Mouse (Mus musculus) neural tube, embryonic 11.5 days (tissue): ENCODE measurements around the gene Atp2c1. TPM values are rescaled to one million over a fixed set of nuclear protein-coding genes. Genes with fewer than 3 reads are reported as not detected.
A peak's percentile ranks its signal among the peaks of the same experiment; 100 is the strongest.

Source experiments
- ATAC-seq: fragments of 200-750 bp; cut with Nextera tagmentation; 2 replicates; pipeline ENCODE4 v1.8.0; 2017; ENCODE audit warnings: moderate number of reproducible peaks, mild to moderate bottlenecking, moderate TSS enrichment, moderate library complexity; ENCODE audit not compliant: insufficient read depth, low FRiP score, low TSS enrichment
- DNase-seq: peaks from one replicate; pipeline ENCODE4 v3.0.0-alpha.2; 2015; ENCODE audit warnings: low spot score
- H3K27ac ChIP-seq: fragments of 300-500 bp; sonication (generic); 2 replicates; pipeline ENCODE4 v1.5.1; 2014; ENCODE audit warnings: low read depth, mild to moderate bottlenecking, low read length
- H3K27me3 ChIP-seq: fragments of 300-500 bp; sonication (generic); 2 replicates; pipeline ENCODE4 v1.6.1; 2014; ENCODE audit warnings: mild to moderate bottlenecking, low read length, mixed read lengths; ENCODE audit not compliant: control insufficient read depth, insufficient read depth
- H3K36me3 ChIP-seq: fragments of 300-500 bp; sonication (generic); 2 replicates; pipeline ENCODE4 v1.6.1; 2014; ENCODE audit warnings: mild to moderate bottlenecking, low read length, moderate library complexity, mixed read lengths; ENCODE audit not compliant: control insufficient read depth, insufficient read depth
- H3K4me1 ChIP-seq: fragments of 300-500 bp; sonication (generic); 2 replicates; pipeline ENCODE4 v1.6.1; 2014; ENCODE audit warnings: low read length, mixed read lengths; ENCODE audit not compliant: control insufficient read depth, insufficient read depth
- H3K4me2 ChIP-seq: fragments of 300-500 bp; sonication (generic); 2 replicates; pipeline ENCODE4 v1.6.1; 2014; ENCODE audit warnings: low read depth, mild to moderate bottlenecking, moderate library complexity
- H3K4me3 ChIP-seq: fragments of 300-500 bp; sonication (generic); 2 replicates; pipeline ENCODE4 v1.5.1; 2014; ENCODE audit warnings: low read depth, low read length
- H3K9ac ChIP-seq: fragments of 300-500 bp; sonication (generic); 2 replicates; pipeline ENCODE4 v1.6.1; 2014; ENCODE audit warnings: mild to moderate bottlenecking, low read length
- H3K9me3 ChIP-seq: fragments of 300-500 bp; sonication (generic); 2 replicates; pipeline ENCODE4 v1.6.1; 2016; ENCODE audit warnings: low read length; ENCODE audit not compliant: control insufficient read depth
- WGBS: fragments of 180-500 bp; shearing (Covaris S2); extraction: QIAGEN DNeasy Blood & Tissue Kit; methylation state at CpG from one replicate; pipeline ENCODE4 v1.1.7; 2014; 5-methylcytosine and 5-hydroxymethylcytosine counted together
- polyA plus RNA-seq: library from polyadenylated mRNA; unstranded; fragments of >200 nt; fragmentation: Nextera tagmentation; extraction: Ambion mirVana; gene quantifications from 2 replicates; pipeline ENCODE4 v1.2.1, GENCODE M21; 2014

Atp2c1 gene
- polyA plus RNA-seq, 1 experiment from 2014 or later, result 91.5 TPM

- Histone ChIP-seq H3K27me3 (no peaks in the 10 kb centered on the region), H3K4me3 (no peak overlapping the region), H3K4me2 (no peak overlapping the region), H3K36me3 (no peaks in the 10 kb centered on the region), H3K4me1 (no peaks in the 10 kb centered on the region), H3K9ac (no peak overlapping the region), H3K9me3 (no peaks in the 10 kb centered on the region), H3K27ac (no peak overlapping the region)
- ATAC-seq (no peak), DNase-seq (no peak)
- 93% methylated on average over 3 of the region's 3 CpGs for WGBS
Observed at GRCm38 (mm10) chr9:105476134-105476533, 51.0 kb downstream of the Atp2c1 start.

GRCm38 (mm10) chr9:105474910-105475309 is 52.2 kb downstream of the Atp2c1 start:
- H3K27ac ChIP-seq, result no peak overlapping the region
- ATAC-seq (no peak), DNase-seq (no peak)
- no peaks in the 10 kb centered on the region for H3K36me3 ChIP-seq
- H3K9ac ChIP-seq, result no peak overlapping the region
- WGBS, result 87% methylated on average over 3 of the region's 3 CpGs
- no peak overlapping the region for H3K4me3 ChIP-seq
- H3K4me1 ChIP-seq, result no peaks in the 10 kb centered on the region
- no peak overlapping the region for H3K4me2 ChIP-seq
- no peaks in the 10 kb centered on the region for H3K9me3 ChIP-seq
- H3K27me3 ChIP-seq, result no peaks in the 10 kb centered on the region

- H3K4me2 ChIP-seq, result no peak overlapping the region
- no peak for ATAC-seq
- no peaks in the 10 kb centered on the region for H3K9me3 ChIP-seq
- no peak for DNase-seq
- no peak overlapping the region for H3K27ac ChIP-seq
- no peaks in the 10 kb centered on the region for H3K4me1 ChIP-seq
- peaks cover 5% of the 10 kb centered on the region for H3K36me3 ChIP-seq
- H3K4me3 ChIP-seq, result no peak overlapping the region
- no peaks in the 10 kb centered on the region for H3K27me3 ChIP-seq
- WGBS, result 96% methylated on average over 3 of the region's 3 CpGs
- H3K9ac ChIP-seq, result no peak overlapping the region
Observed at GRCm38 (mm10) chr9:105467787-105468186, 59.3 kb downstream of the Atp2c1 start.

- Histone ChIP-seq H3K9me3 (no peaks in the 10 kb centered on the region), H3K9ac (no peak overlapping the region), H3K4me2 (no peak overlapping the region), H3K4me3 (no peak overlapping the region), H3K36me3 (peaks cover 8% of the 10 kb centered on the region), H3K4me1 (no peaks in the 10 kb centered on the region), H3K27ac (no peak overlapping the region), H3K27me3 (no peaks in the 10 kb centered on the region)
- WGBS, result 97% methylated on average over 7 of the region's 7 CpGs
- ATAC-seq (no peak), DNase-seq (no peak)
Observed at GRCm38 (mm10) chr9:105461496-105461895, 65.6 kb downstream of the Atp2c1 start.

- H3K9ac ChIP-seq, result no peak overlapping the region
- ATAC-seq, result no peak
- 94% methylated on average over 13 of the region's 13 CpGs for WGBS
Observed at GRCm38 (mm10) chr9:105459032-105459431, 68.1 kb downstream of the Atp2c1 start.

GRCm38 (mm10) chr9:105408549-105408948 is 118.6 kb downstream of the Atp2c1 start:
- Histone ChIP-seq H3K4me3 (no peak overlapping the region), H3K9me3 (no peaks in the 10 kb centered on the region), H3K4me1 (no peaks in the 10 kb centered on the region), H3K27ac (no peak overlapping the region), H3K9ac (no peak overlapping the region), H3K27me3 (no peaks in the 10 kb centered on the region), H3K36me3 (no peaks in the 10 kb centered on the region), H3K4me2 (no peak overlapping the region)
- 99% methylated on average over 6 of the region's 6 CpGs for WGBS
- ATAC-seq, result no peak
- no peak for DNase-seq

More at GRCm38 (mm10) chr9:105459032-105459431, 68.1 kb downstream of the Atp2c1 start:
- peaks cover 9% of the 10 kb centered on the region for H3K36me3 ChIP-seq
- DNase-seq, result no peak
- H3K27me3 ChIP-seq, result no peaks in the 10 kb centered on the region
- H3K4me3 ChIP-seq, result no peak overlapping the region
- no peaks in the 10 kb centered on the region for H3K9me3 ChIP-seq
- no peak overlapping the region for H3K27ac ChIP-seq
- H3K4me1 ChIP-seq, result no peaks in the 10 kb centered on the region
- H3K4me2 ChIP-seq, result no peak overlapping the region

GRCm38 (mm10) chr9:105395218-105395627 is 131.9 kb downstream of the Atp2c1 start, which contains the start of the genes Aste1 and Nek11:
Gene Aste1 (plus strand): TSS chr9:105395392.
Gene Nek11 (minus strand): TSS chr9:105395524.
- H3K27me3 ChIP-seq, result no peaks in the 10 kb centered on the region
- peak within 1 kb of the TSS; percentile 74; the same call in 1 of the 2 replicates for H3K27ac ChIP-seq
- under 1% methylated on average over 44 of the region's 44 CpGs for WGBS
- peak; percentile 96 for ATAC-seq
- H3K9ac ChIP-seq, result peak within 1 kb of the TSS; percentile 67
- peak; percentile 96 for DNase-seq
- no peaks in the 10 kb centered on the region for H3K9me3 ChIP-seq
- H3K4me2 ChIP-seq, result peak within 1 kb of the TSS; percentile 65
- H3K4me1 ChIP-seq, result peaks cover 5% of the 10 kb centered on the region; the same call in 1 of the 2 replicates
- peak within 1 kb of the TSS; percentile 62 for H3K4me3 ChIP-seq
- no peaks in the 10 kb centered on the region for H3K36me3 ChIP-seq

- DNase-seq (no peak), ATAC-seq (peak; percentile 10; the same call in 1 of the 2 replicates)
- Histone ChIP-seq H3K9ac (no peak overlapping the region), H3K9me3 (no peaks in the 10 kb centered on the region), H3K4me3 (peak overlapping the region; percentile 62), H3K4me2 (peak overlapping the region; percentile 65), H3K4me1 (peaks cover 5% of the 10 kb centered on the region; the same call in 1 of the 2 replicates), H3K27me3 (no peaks in the 10 kb centered on the region), H3K36me3 (no peaks in the 10 kb centered on the region), H3K27ac (no peak overlapping the region)
- WGBS, result 14% methylated on average over 11 of the region's 11 CpGs
Observed at GRCm38 (mm10) chr9:105394720-105395119, 132.4 kb downstream of the Atp2c1 start.

GRCm38 (mm10) chr9:105390616-105391015 is 136.5 kb downstream of the Atp2c1 start:
- no peak overlapping the region for H3K27ac ChIP-seq
- no peaks in the 10 kb centered on the region for H3K36me3 ChIP-seq
- no peak overlapping the region for H3K4me2 ChIP-seq
- H3K27me3 ChIP-seq, result no peaks in the 10 kb centered on the region
- no peak for DNase-seq
- H3K4me3 ChIP-seq, result no peak overlapping the region
- 59% methylated on average over 4 of the region's 5 CpGs for WGBS
- no peaks in the 10 kb centered on the region for H3K9me3 ChIP-seq
- no peak for ATAC-seq
- H3K9ac ChIP-seq, result no peak overlapping the region
- no peaks in the 10 kb centered on the region for H3K4me1 ChIP-seq
